Mouse (Mus musculus): Measurements from ENCODE around the gene Ndufa13. TPM values are rescaled to one million over a fixed set of nuclear protein-coding genes. Genes with fewer than 3 reads are reported as not detected.

The Ndufa13 gene
- polyA plus RNA-seq, 1 experiment from 2014 or later, result 201 TPM

DNA sequence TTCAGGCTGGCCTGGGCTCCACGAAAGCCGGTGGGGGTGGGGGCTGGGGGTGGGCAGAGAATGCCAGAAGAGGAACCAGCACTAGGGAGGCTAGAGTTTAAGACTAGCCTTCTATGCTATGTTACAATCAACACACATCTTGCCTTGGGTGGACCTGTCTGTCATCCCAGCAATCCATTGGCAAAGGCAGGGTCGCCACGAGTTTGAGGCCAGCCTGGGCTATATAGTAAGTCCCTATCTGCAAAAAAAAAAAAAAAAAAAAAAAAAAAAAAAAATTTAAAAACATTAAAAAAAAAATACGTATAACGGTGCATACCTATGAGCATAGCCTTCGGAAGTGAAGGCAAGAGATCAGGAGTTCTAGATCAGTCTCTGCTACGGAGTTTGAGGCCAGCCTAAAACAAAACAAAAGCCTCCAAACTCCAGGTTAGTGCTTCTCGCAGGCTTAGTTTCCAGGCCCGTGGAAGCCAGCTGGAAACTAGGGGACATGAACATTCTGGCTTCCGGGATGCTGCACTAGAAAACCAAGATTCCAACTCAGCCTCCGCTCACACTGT lies 1.4 kb downstream of the Ndufa13 start:
- 18% methylated on average over 12 of the region's 12 CpGs for WGBS
- DNase-seq (ENCODE audit: low spot score) (no peak), ATAC-seq (ENCODE audit: low read depth) (no peak)

DNA sequence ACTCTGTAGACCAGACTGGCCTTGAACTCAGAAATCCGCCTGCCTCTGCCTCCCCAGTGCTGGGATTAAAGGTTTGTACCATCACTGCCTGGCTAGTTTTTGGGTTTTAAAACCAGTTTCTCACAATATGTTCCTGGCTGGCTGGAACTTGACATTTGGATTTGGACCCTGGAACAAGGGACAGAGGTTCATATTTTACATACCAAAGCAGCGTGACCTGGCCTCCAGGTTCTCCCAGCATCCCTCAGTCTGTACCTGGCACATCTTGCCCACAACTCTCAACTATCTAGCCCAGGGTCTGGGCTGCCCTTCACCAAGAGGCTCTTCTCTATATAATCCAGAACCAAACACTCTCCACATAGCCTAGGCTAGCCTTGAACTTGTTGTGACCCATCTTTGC lies 2.5 kb downstream of the Ndufa13 start:
- Histone ChIP-seq H3K27ac (replicated peaks; ENCODE audit: low read depth, low read length) (no peak overlapping the region), H3K9me3 (ENCODE audit: control insufficient read depth, low read length) (no peaks in the 10 kb centered on the region), H3K4me1 (ENCODE audit: control insufficient read depth, insufficient read depth, low read length) (peaks cover 24% of the 10 kb centered on the region), H3K9ac (ENCODE audit: low read depth, low read length) (no peak overlapping the region), H3K27me3 (replicated peaks; ENCODE audit: control insufficient read depth, insufficient read depth, low read length) (no peaks in the 10 kb centered on the region), H3K36me3 (ENCODE audit: control insufficient read depth, insufficient read depth, low read length) (0 out of 2 replicates have a peak, but pooled peaks cover 17% of the 10 kb centered on the region), H3K4me3 (ENCODE audit: low read depth, low read length) (no peak overlapping the region), H3K4me2 (ENCODE audit: low read depth, low read length) (peak overlapping the region; percentile 97; the same call in 1 of the 2 replicates)
- ATAC-seq (ENCODE audit: low read depth), result no peak
- no peak for DNase-seq (ENCODE audit: low spot score)
- WGBS, result 92% methylated on average over 2 of the region's 2 CpGs

More for the DNA sequence above, 1.4 kb downstream of the Ndufa13 start:
- Histone ChIP-seq H3K4me3 (ENCODE audit: low read depth, low read length) (peak overlapping the region; percentile 68), H3K9me3 (ENCODE audit: control insufficient read depth, low read length) (no peaks in the 10 kb centered on the region), H3K27ac (replicated peaks; ENCODE audit: low read depth, low read length) (peak overlapping the region; percentile 87), H3K36me3 (ENCODE audit: control insufficient read depth, insufficient read depth, low read length) (0 out of 2 replicates have a peak, but pooled peaks cover 17% of the 10 kb centered on the region), H3K27me3 (replicated peaks; ENCODE audit: control insufficient read depth, insufficient read depth, low read length) (no peaks in the 10 kb centered on the region), H3K4me1 (ENCODE audit: control insufficient read depth, insufficient read depth, low read length) (peaks cover 24% of the 10 kb centered on the region), H3K4me2 (ENCODE audit: low read depth, low read length) (peak overlapping the region; percentile 97), H3K9ac (ENCODE audit: low read depth, low read length) (peak overlapping the region; percentile 80)

DNA sequence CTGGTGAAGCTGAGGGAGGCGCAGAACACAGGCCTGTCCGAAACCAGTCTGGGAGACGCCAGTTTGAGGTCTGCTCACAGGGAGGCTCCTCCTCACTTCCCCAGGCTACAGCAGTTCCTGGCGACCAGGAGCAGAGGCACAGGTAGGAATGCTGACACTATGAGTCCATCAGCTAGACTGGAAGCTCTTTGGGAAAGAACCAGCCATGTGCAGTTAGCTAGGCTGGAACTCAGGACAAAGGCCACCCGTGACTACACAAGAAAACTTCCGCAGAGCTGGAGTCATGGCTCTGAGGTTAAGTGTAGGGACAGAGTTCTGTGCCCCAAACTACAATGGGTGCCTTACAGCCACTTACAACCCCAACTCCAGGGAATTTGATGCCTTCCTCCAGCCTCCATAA lies 4.5 kb downstream of the Ndufa13 start:
- H3K36me3 ChIP-seq (ENCODE audit: control insufficient read depth, insufficient read depth, low read length), result peaks cover 30% of the 10 kb centered on the region; the same call in 1 of the 2 replicates
- no peak overlapping the region for H3K4me2 ChIP-seq (ENCODE audit: low read depth, low read length)
- 85% methylated on average over 6 of the region's 6 CpGs for WGBS
- H3K4me1 ChIP-seq (ENCODE audit: control insufficient read depth, insufficient read depth, low read length), result peaks cover 16% of the 10 kb centered on the region
- no peak overlapping the region for H3K27ac ChIP-seq (replicated peaks; ENCODE audit: low read depth, low read length)
- H3K27me3 ChIP-seq (replicated peaks; ENCODE audit: control insufficient read depth, insufficient read depth, low read length), result no peaks in the 10 kb centered on the region
- ATAC-seq (ENCODE audit: low read depth), result no peak
- no peak overlapping the region for H3K9ac ChIP-seq (ENCODE audit: low read depth, low read length)
- H3K9me3 ChIP-seq (ENCODE audit: control insufficient read depth, low read length), result no peaks in the 10 kb centered on the region
- no peak overlapping the region for H3K4me3 ChIP-seq (ENCODE audit: low read depth, low read length)
- no peak for DNase-seq (ENCODE audit: low spot score)

DNA sequence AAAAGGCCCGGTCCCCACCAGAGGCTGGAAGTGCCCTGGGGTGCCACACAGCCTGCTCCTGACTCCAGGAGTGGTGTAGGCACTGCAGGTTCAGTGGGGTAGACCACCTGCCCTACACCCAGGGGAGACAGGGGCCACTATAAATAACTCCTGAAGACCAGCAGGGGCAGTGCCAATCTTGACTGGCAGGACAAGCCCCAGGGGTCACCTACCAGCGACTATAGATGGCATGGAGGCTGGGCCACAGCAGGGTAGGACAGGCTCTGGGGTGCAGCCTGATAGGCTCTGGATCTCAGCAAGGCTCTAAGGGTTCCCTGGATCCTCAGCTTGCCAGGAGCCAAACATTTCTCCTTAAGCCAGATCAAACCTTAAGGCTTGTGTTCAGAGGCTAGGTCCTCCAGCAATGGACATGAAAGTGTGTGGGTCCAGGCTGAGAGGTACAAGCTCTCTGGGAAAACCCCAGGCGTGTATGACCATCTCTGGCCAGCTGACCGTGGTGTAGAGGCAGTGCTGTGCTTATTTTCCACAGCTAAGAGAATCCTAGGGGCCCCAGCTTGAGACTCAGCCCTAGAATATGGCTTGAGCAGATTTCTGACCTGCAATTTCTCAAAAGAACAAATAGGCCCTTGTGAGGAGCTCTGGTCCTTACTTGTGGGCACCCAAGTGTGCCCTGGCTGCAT lies 6.4 kb downstream of the Ndufa13 start:
- no peak overlapping the region for H3K4me3 ChIP-seq (ENCODE audit: low read depth, low read length)
- 64% methylated on average over 4 of the region's 4 CpGs for WGBS
- H3K4me1 ChIP-seq (ENCODE audit: control insufficient read depth, insufficient read depth, low read length), result peaks cover 12% of the 10 kb centered on the region
- 0 out of 2 replicates have a peak, but pooled peaks cover 4% of the 10 kb centered on the region for H3K27me3 ChIP-seq (replicated peaks; ENCODE audit: control insufficient read depth, insufficient read depth, low read length)
- ATAC-seq (ENCODE audit: low read depth) (no peak), DNase-seq (ENCODE audit: low spot score) (no peak)
- H3K4me2 ChIP-seq (ENCODE audit: low read depth, low read length), result no peak overlapping the region
- H3K27ac ChIP-seq (replicated peaks; ENCODE audit: low read depth, low read length), result no peak overlapping the region
- no peak overlapping the region for H3K9ac ChIP-seq (ENCODE audit: low read depth, low read length)
- H3K9me3 ChIP-seq (ENCODE audit: control insufficient read depth, low read length), result no peaks in the 10 kb centered on the region
- H3K36me3 ChIP-seq (ENCODE audit: control insufficient read depth, insufficient read depth, low read length), result peaks cover 38% of the 10 kb centered on the region; the same call in 1 of the 2 replicates

DNA sequence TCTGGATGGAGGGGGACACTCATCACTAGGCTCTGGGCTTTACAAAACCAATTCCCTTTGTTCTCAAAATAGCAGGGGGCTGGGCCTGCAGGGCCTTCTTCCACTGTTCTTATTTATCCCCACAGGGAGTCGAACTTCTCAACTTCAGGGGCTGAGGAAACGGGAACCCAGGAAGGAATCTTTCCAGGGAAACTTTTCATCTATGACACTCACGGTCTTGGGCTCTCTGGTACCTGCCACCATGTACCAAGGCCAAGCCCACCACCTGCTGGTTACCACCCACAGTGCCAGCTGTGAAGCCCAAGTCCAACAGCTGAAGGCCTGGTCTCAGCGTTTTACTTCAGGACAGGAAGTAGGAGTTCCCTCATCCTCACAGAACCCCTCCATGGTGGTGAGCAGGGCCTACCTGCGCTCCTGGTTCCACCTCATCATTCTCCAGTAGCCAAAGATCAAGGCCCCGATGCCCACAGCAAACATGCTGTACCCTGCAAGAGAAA lies 7.5 kb downstream of the Ndufa13 start:
- DNase-seq (ENCODE audit: low spot score), result no peak
- H3K9ac ChIP-seq (ENCODE audit: low read depth, low read length), result no peak overlapping the region
- H3K4me1 ChIP-seq (ENCODE audit: control insufficient read depth, insufficient read depth, low read length), result peaks cover 3% of the 10 kb centered on the region; the same call in 1 of the 2 replicates
- H3K27ac ChIP-seq (replicated peaks; ENCODE audit: low read depth, low read length), result no peak overlapping the region
- ATAC-seq (ENCODE audit: low read depth), result no peak
- peaks cover 14% of the 10 kb centered on the region for H3K27me3 ChIP-seq (replicated peaks; ENCODE audit: control insufficient read depth, insufficient read depth, low read length)
- 64% methylated on average over 6 of the region's 6 CpGs for WGBS
- H3K9me3 ChIP-seq (ENCODE audit: control insufficient read depth, low read length), result no peaks in the 10 kb centered on the region
- H3K4me2 ChIP-seq (ENCODE audit: low read depth, low read length), result no peak overlapping the region
- H3K36me3 ChIP-seq (ENCODE audit: control insufficient read depth, insufficient read depth, low read length), result peaks cover 38% of the 10 kb centered on the region; the same call in 1 of the 2 replicates
- H3K4me3 ChIP-seq (ENCODE audit: low read depth, low read length), result no peak overlapping the region

DNA sequence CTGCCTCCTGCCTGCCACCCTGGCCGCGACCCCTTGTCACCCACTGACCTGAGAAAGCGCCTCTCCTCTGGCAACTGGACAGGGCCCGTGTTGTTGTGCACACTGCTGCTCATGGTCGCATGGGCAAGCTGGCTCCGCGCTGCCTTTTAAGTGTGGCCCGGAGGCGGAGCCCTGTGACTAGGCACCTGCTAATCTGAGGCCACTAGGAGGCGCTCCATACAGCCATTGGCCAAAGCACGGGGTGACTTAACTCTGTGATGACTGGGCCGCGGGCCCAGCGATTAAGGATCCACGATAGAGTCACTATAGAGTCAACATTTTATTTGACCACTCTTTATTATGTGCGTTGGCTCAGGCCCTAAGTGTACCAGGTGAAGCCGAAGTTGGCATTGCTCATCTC lies 8.5 kb downstream of the Ndufa13 start:
- WGBS, result 33% methylated on average over 17 of the region's 17 CpGs
- Histone ChIP-seq H3K9me3 (ENCODE audit: control insufficient read depth, low read length) (no peaks in the 10 kb centered on the region), H3K4me2 (ENCODE audit: low read depth, low read length) (no peak overlapping the region), H3K36me3 (ENCODE audit: control insufficient read depth, insufficient read depth, low read length) (peaks cover 38% of the 10 kb centered on the region; the same call in 1 of the 2 replicates), H3K27ac (replicated peaks; ENCODE audit: low read depth, low read length) (no peak overlapping the region), H3K27me3 (replicated peaks; ENCODE audit: control insufficient read depth, insufficient read depth, low read length) (peaks cover 24% of the 10 kb centered on the region), H3K4me1 (ENCODE audit: control insufficient read depth, insufficient read depth, low read length) (peaks cover 3% of the 10 kb centered on the region; the same call in 1 of the 2 replicates), H3K9ac (ENCODE audit: low read depth, low read length) (no peak overlapping the region), H3K4me3 (ENCODE audit: low read depth, low read length) (no peak overlapping the region)
- ATAC-seq (ENCODE audit: low read depth) (no peak), DNase-seq (ENCODE audit: low spot score) (no peak)

DNA sequence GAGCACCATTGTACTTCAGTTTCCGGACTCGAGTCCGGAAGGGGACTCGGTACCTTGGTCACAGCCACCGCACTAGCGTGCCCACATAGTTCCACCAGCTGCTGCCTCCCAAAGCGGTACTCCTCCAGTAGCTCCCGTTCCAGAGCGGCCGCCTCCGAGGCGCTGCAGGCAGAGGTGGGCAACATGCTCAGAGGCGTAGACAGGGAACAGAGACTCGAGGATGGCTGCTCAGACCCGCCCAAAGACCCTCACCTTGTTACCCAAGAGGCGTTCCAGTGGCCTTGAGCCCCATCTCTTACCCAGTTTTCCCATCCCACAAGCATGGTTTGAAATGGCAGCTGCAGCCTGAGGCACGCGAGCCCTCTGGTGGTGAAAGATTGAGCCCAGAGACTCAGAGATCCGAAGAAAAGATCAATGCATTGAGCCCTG lies 11.5 kb downstream of the Ndufa13 start:
- WGBS, result 41% methylated on average over 15 of the region's 19 CpGs
- ATAC-seq (ENCODE audit: low read depth) (no peak), DNase-seq (ENCODE audit: low spot score) (peak; percentile 36)
- Histone ChIP-seq H3K27me3 (replicated peaks; ENCODE audit: control insufficient read depth, insufficient read depth, low read length) (peaks cover 54% of the 10 kb centered on the region), H3K4me3 (ENCODE audit: low read depth, low read length) (no peak overlapping the region), H3K9me3 (ENCODE audit: control insufficient read depth, low read length) (no peaks in the 10 kb centered on the region), H3K4me1 (ENCODE audit: control insufficient read depth, insufficient read depth, low read length) (peaks cover 11% of the 10 kb centered on the region; the same call in 1 of the 2 replicates), H3K27ac (replicated peaks; ENCODE audit: low read depth, low read length) (no peak overlapping the region), H3K9ac (ENCODE audit: low read depth, low read length) (no peak overlapping the region), H3K36me3 (ENCODE audit: control insufficient read depth, insufficient read depth, low read length) (peaks cover 21% of the 10 kb centered on the region; the same call in 1 of the 2 replicates), H3K4me2 (ENCODE audit: low read depth, low read length) (no peak overlapping the region)

DNA sequence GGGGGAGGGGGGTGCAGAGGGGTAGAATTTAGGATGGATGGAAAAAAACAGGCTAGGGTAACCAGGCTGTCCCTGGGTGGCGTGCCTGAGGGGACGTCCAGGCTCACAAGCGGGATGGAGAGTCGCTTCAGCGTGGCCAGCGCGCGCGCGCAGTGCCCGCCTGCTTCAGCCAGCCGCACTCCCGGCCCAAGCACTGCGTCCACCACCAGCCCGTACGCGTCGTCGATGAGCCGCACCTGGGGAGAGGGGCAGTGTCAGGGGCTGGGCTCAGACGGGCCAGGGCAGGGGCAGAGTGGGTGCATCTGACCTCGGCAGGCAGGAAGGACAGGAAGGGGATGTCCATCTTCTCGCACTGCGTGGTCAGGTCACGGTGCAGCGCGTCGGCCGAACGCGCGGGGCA lies 13.5 kb downstream of the Ndufa13 start:
- H3K9me3 ChIP-seq (ENCODE audit: control insufficient read depth, low read length), result no peaks in the 10 kb centered on the region
- 0 out of 2 replicates have a peak overlapping the region, but pooled peaks have one; percentile 14 for H3K9ac ChIP-seq (ENCODE audit: low read depth, low read length)
- peak overlapping the region; percentile 35 for H3K4me3 ChIP-seq (ENCODE audit: low read depth, low read length)
- peaks cover 74% of the 10 kb centered on the region for H3K27me3 ChIP-seq (replicated peaks; ENCODE audit: control insufficient read depth, insufficient read depth, low read length)
- H3K27ac ChIP-seq (replicated peaks; ENCODE audit: low read depth, low read length), result no peak overlapping the region
- ATAC-seq (ENCODE audit: low read depth), result no peak
- H3K4me2 ChIP-seq (ENCODE audit: low read depth, low read length), result peak overlapping the region; percentile 54
- peaks cover 18% of the 10 kb centered on the region; the same call in 1 of the 2 replicates for H3K36me3 ChIP-seq (ENCODE audit: control insufficient read depth, insufficient read depth, low read length)
- WGBS, result 1% methylated on average over 15 of the region's 32 CpGs
- no peak for DNase-seq (ENCODE audit: low spot score)
- peaks cover 11% of the 10 kb centered on the region; the same call in 1 of the 2 replicates for H3K4me1 ChIP-seq (ENCODE audit: control insufficient read depth, insufficient read depth, low read length)
